ENCODE assay signal across 8 mouse cellular contexts in genomic region chr19:32754188-32755000, GRCm38 (mm10). TPM values are rescaled to one million over a fixed set of nuclear protein-coding genes. Genes with fewer than 3 reads are reported as not detected.
A peak's percentile ranks its signal among the peaks of the same experiment; 100 is the strongest.
DNase-seq lines count a peak whose midpoint lies in the region; ATAC-seq lines count a peak whose summit lies in the region.

No protein-coding gene starts in this region.

- H3K9ac ChIP-seq in kidney, embryonic 14.5 days (ENCODE audit: low read depth, low read length) = no peak overlapping the region
- peak overlapping the region; percentile 72; the same call in 1 of the 2 replicates for H3K9ac ChIP-seq in hindbrain, embryonic 14.5 days
- peak overlapping the region; percentile 16; the same call in 1 of the 2 replicates for H3K9ac ChIP-seq in neural tube, embryonic 14.5 days (replicated peaks; ENCODE audit: low read depth, low read length)

- 12% methylated on average over 15 of the region's 15 CpGs for WGBS in kidney, embryonic 14.5 days
- 13% methylated on average over 15 of the region's 15 CpGs for WGBS in hindbrain, embryonic 14.5 days
- 14% methylated on average over 15 of the region's 15 CpGs for WGBS in neural tube, embryonic 14.5 days

- no peaks in the 10 kb centered on the region for H3K9me3 ChIP-seq in kidney, embryonic 14.5 days (ENCODE audit: control insufficient read depth, low read length)
- no peaks in the 10 kb centered on the region for H3K9me3 ChIP-seq in hindbrain, embryonic 14.5 days (ENCODE audit: control insufficient read depth, low read length)
- H3K9me3 ChIP-seq in neural tube, embryonic 14.5 days (ENCODE audit: control insufficient read depth, low read length) = no peaks in the 10 kb centered on the region

- H3K4me2 ChIP-seq in kidney, embryonic 14.5 days (replicated peaks; ENCODE audit: low read depth, low read length) = no peak overlapping the region; the same call in 1 of the 2 replicates
- H3K4me2 ChIP-seq in hindbrain, embryonic 14.5 days (replicated peaks) = peak overlapping the region; percentile 99
- H3K4me2 ChIP-seq in neural tube, embryonic 14.5 days (ENCODE audit: low read depth, low read length) = peak overlapping the region; percentile 89

- H3K27ac ChIP-seq in kidney, embryonic 14.5 days (ENCODE audit: low read depth, low read length) = no peak overlapping the region
- no peak overlapping the region for H3K27ac ChIP-seq in hindbrain, embryonic 14.5 days
- H3K27ac ChIP-seq in neural tube, embryonic 14.5 days (ENCODE audit: low read depth, low read length) = no peak overlapping the region

- peak overlapping the region; percentile 4; the same call in 1 of the 2 replicates for H3K4me3 ChIP-seq in kidney, embryonic 14.5 days (ENCODE audit: low read length)
- peak overlapping the region; percentile 1; the same call in 1 of the 2 replicates for H3K4me3 ChIP-seq in hindbrain, embryonic 14.5 days (replicated peaks; ENCODE audit: low read length)
- peak overlapping the region; percentile 93; the same call in 1 of the 2 replicates for H3K4me3 ChIP-seq in neural tube, embryonic 14.5 days (ENCODE audit: low read depth, low read length)

- no peaks in the 10 kb centered on the region for H3K36me3 ChIP-seq in kidney, embryonic 14.5 days (ENCODE audit: control insufficient read depth, insufficient read depth, low read length)
- H3K36me3 ChIP-seq in hindbrain, embryonic 14.5 days (replicated peaks; ENCODE audit: control insufficient read depth, insufficient read depth) = no peaks in the 10 kb centered on the region
- H3K36me3 ChIP-seq in neural tube, embryonic 14.5 days (ENCODE audit: control insufficient read depth, insufficient read depth, low read length) = no peaks in the 10 kb centered on the region

- H3K4me1 ChIP-seq in kidney, embryonic 14.5 days (ENCODE audit: control insufficient read depth, insufficient read depth, low read length) = 0 out of 2 replicates have a peak, but pooled peaks cover 6% of the 10 kb centered on the region
- peaks cover 10% of the 10 kb centered on the region; the same call in 1 of the 2 replicates for H3K4me1 ChIP-seq in hindbrain, embryonic 14.5 days (replicated peaks; ENCODE audit: control insufficient read depth, insufficient read depth, low read length)
- H3K4me1 ChIP-seq in neural tube, embryonic 14.5 days (ENCODE audit: control insufficient read depth, insufficient read depth, low read length) = peaks cover 12% of the 10 kb centered on the region

- DNase-seq in kidney, adult 18-20 months = no peak
- peak; percentile 42 for DNase-seq in cerebellum, adult 8-10 months
- DNase-seq in hindbrain, embryonic 14.5 days (ENCODE audit: low spot score) = peak; percentile 27
- DNase-seq in ovary, adult 18-20 months (ENCODE audit: low spot score) = no peak
- no peak for DNase-seq in adrenal gland, adult 8-10 months
- no peak for DNase-seq in lung, postnatal 25 days (ENCODE audit: low spot score)

- no peak for ATAC-seq in kidney, embryonic 14.5 days (ENCODE audit: low FRiP score, low TSS enrichment)
- no peak for ATAC-seq in hindbrain, embryonic 14.5 days (ENCODE audit: low FRiP score)
- no peak for ATAC-seq in neural tube, embryonic 14.5 days (ENCODE audit: low read depth)

- no peaks in the 10 kb centered on the region for H3K27me3 ChIP-seq in kidney, embryonic 14.5 days (ENCODE audit: control insufficient read depth, insufficient read depth, low read length)
- H3K27me3 ChIP-seq in hindbrain, embryonic 14.5 days (ENCODE audit: control insufficient read depth, insufficient read depth, low read length) = no peaks in the 10 kb centered on the region
- H3K27me3 ChIP-seq in neural tube, embryonic 14.5 days (ENCODE audit: control insufficient read depth, insufficient read depth, low read length) = no peaks in the 10 kb centered on the region

RNA-seq across cellular contexts. Expression of gene Pten, which starts 2.9 kb away (rescaled TPM):
- 16.8 and 16.9 TPM in 2 replicates for polyA plus RNA-seq in kidney, embryonic 14.5 days (2014; fragmentation: Nextera tagmentation; extraction: Ambion mirVana)
- polyA plus RNA-seq in hindbrain, embryonic 14.5 days (2014; fragmentation: Nextera tagmentation; extraction: Ambion mirVana) = 21.8 and 22.8 TPM in 2 replicates
- 19.9 and 28.3 TPM in 2 replicates for polyA plus RNA-seq in neural tube, embryonic 14.5 days (2014; fragmentation: Nextera tagmentation; extraction: Ambion mirVana)
- 10 to 100 TPM; 65.2 to 83.9 (median 75.7) TPM for total RNA-seq in adrenal gland, adult 8-10 months (2022)

RNA-seq across cellular contexts. Expression of gene Atad1, which starts 14.8 kb away (rescaled TPM):
- 78.2 and 90.8 TPM in 2 replicates for polyA plus RNA-seq in kidney, embryonic 14.5 days (2014; fragmentation: Nextera tagmentation; extraction: Ambion mirVana)
- polyA plus RNA-seq in hindbrain, embryonic 14.5 days (2014; fragmentation: Nextera tagmentation; extraction: Ambion mirVana) = 128 and 144 TPM in 2 replicates
- 132 and 140 TPM in 2 replicates for polyA plus RNA-seq in neural tube, embryonic 14.5 days (2014; fragmentation: Nextera tagmentation; extraction: Ambion mirVana)
- 10 to 100 TPM; 75.4 to 88.7 (median 82.5) TPM for total RNA-seq in adrenal gland, adult 8-10 months (2022)

Comparison
In these comparisons a context has a peak if more than half of its experiments do, and no peak if none do; other contexts are left out.
1. H3K4me3 ChIP-seq: peak in every context shown above with its lines; median percentile 93 in neural tube, embryonic 14.5 days; 4 in kidney, embryonic 14.5 days; 1 in hindbrain, embryonic 14.5 days.
2. DNase-seq: peak in cerebellum, adult 8-10 months (single experiment) and hindbrain, embryonic 14.5 days (single experiment); none in kidney, adult 18-20 months (single experiment), ovary, adult 18-20 months (single experiment), adrenal gland, adult 8-10 months (single experiment) and lung, postnatal 25 days (single experiment).